Mouse (Mus musculus) stomach, postnatal 0 days (tissue): ENCODE data around the gene Phpt1. TPM values are rescaled to one million over a fixed set of nuclear protein-coding genes. Genes with fewer than 3 reads are reported as not detected.

Experiments
- ATAC-seq: fragments of 200-750 bp; cut with Nextera tagmentation; 2 replicates; pipeline ENCODE4 v1.8.0; 2017; ENCODE audit not compliant: low FRiP score, low TSS enrichment
- DNase-seq: peaks from one replicate; pipeline ENCODE4 v3.0.0-alpha.2; 2016; ENCODE audit warnings: low spot score
- H3K27ac ChIP-seq: fragments of 300-500 bp; sonication (generic); replicated peaks from 2 replicates; pipeline ENCODE4 v1.5.1; 2014; ENCODE audit warnings: mild to moderate bottlenecking, control low read depth
- H3K27me3 ChIP-seq: fragments of 300-500 bp; sonication (generic); 2 replicates; pipeline ENCODE4 v1.6.1; 2014; ENCODE audit warnings: low read length; ENCODE audit not compliant: control insufficient read depth, insufficient read depth
- H3K36me3 ChIP-seq: fragments of 300-500 bp; sonication (generic); 2 replicates; pipeline ENCODE4 v1.6.1; 2014; ENCODE audit warnings: low read length, mixed read lengths; ENCODE audit not compliant: control insufficient read depth, insufficient read depth
- H3K4me1 ChIP-seq: fragments of 300-500 bp; sonication (generic); replicated peaks from 2 replicates; pipeline ENCODE4 v1.6.1; 2014; ENCODE audit warnings: antibody characterized with exemption; ENCODE audit not compliant: control insufficient read depth, insufficient read depth
- H3K4me2 ChIP-seq: fragments of 300-500 bp; sonication (generic); replicated peaks from 2 replicates; pipeline ENCODE4 v1.6.1; 2014; ENCODE audit warnings: low read depth, mild to moderate bottlenecking, control low read depth, moderate library complexity
- H3K4me3 ChIP-seq: fragments of 300-500 bp; sonication (generic); 2 replicates; pipeline ENCODE4 v1.5.1; 2014; ENCODE audit warnings: low read depth, low read length, control low read depth
- H3K9ac ChIP-seq: fragments of 300-500 bp; sonication (generic); 2 replicates; pipeline ENCODE4 v1.6.1; 2014; ENCODE audit warnings: mild to moderate bottlenecking, low read length, control low read depth, mixed read lengths
- H3K9me3 ChIP-seq: fragments of 300-500 bp; sonication (generic); 2 replicates; pipeline ENCODE4 v1.6.1; 2016; ENCODE audit warnings: low read length; ENCODE audit not compliant: control insufficient read depth
- CTCF ChIP-seq: IDR thresholded peaks from 2 replicates; pipeline ENCODE4 v1.5.1; 2016; ENCODE audit warnings: antibody characterized with exemption, low read depth, mild to moderate bottlenecking, moderate library complexity
- EP300 ChIP-seq: optimal IDR thresholded peaks from 2 replicates; pipeline ENCODE3; 2016; ENCODE audit warnings: antibody characterized with exemption
- WGBS: fragments of 180-500 bp; shearing (Covaris S2); extraction: QIAGEN DNeasy Blood & Tissue Kit; methylation state at CpG from one replicate; pipeline ENCODE4 v1.1.7; 2014; 5-methylcytosine and 5-hydroxymethylcytosine counted together
- polyA plus RNA-seq: library from polyadenylated mRNA; unstranded; fragments of >200 nt; fragmentation: Nextera tagmentation; extraction: Ambion mirVana; gene quantifications from 2 replicates; pipeline ENCODE4 v1.2.1, GENCODE M21; 2015

Phpt1 gene
- polyA plus RNA-seq, 1 experiment from 2014 or later = 87.5 TPM

GRCm38 (mm10) chr2:25576965-25577891, 2.2 kb upstream of the Phpt1 start:
- H3K36me3 ChIP-seq = no peaks in the 10 kb centered on the region
- no peaks in the 10 kb centered on the region for H3K9me3 ChIP-seq
- peak overlapping the region; percentile 18; the same call in 1 of the 2 replicates for H3K4me3 ChIP-seq
- peaks cover 12% of the 10 kb centered on the region; the same call in 1 of the 2 replicates for H3K4me1 ChIP-seq
- no peak for ATAC-seq
- TF ChIP-seq CTCF (no peak), EP300 (no peak)
- DNase-seq = peak; percentile 40
- H3K4me2 ChIP-seq = peak overlapping the region; percentile 33; the same call in 1 of the 2 replicates
- 20% methylated on average over 92 of the region's 92 CpGs for WGBS
- H3K9ac ChIP-seq = 0 out of 2 replicates have a peak overlapping the region, but pooled peaks have one; percentile 4
- peaks cover 26% of the 10 kb centered on the region for H3K27me3 ChIP-seq
- no peak overlapping the region for H3K27ac ChIP-seq

GRCm38 (mm10) chr2:25576028-25576850, 1.2 kb upstream of the Phpt1 start:
- Histone ChIP-seq H3K9me3 (no peaks in the 10 kb centered on the region), H3K27ac (peak overlapping the region; percentile 83; the same call in 1 of the 2 replicates), H3K4me3 (no peak overlapping the region), H3K27me3 (peaks cover 26% of the 10 kb centered on the region), H3K4me1 (peaks cover 8% of the 10 kb centered on the region; the same call in 1 of the 2 replicates), H3K36me3 (no peaks in the 10 kb centered on the region), H3K9ac (no peak overlapping the region), H3K4me2 (no peak overlapping the region)
- TF ChIP-seq EP300 (no peak), CTCF (no peak)
- DNase-seq (peak; percentile 13), ATAC-seq (no peak)
- 67% methylated on average over 16 of the region's 16 CpGs for WGBS

GRCm38 (mm10) chr2:25575432-25576027, 506 bp upstream of the Phpt1 start:
- TF ChIP-seq EP300 (no peak), CTCF (no peak)
- no peak for ATAC-seq

GRCm38 (mm10) chr2:25574136-25574535, 888 bp downstream of the Phpt1 start:
- H3K27ac ChIP-seq = 0 out of 2 replicates have a peak overlapping the region, but pooled peaks have one; percentile 49
- H3K4me1 ChIP-seq = peaks cover 4% of the 10 kb centered on the region; the same call in 1 of the 2 replicates
- TF ChIP-seq CTCF = no peak
- TF ChIP-seq EP300 = no peak
- ATAC-seq = no peak
- H3K27me3 ChIP-seq = peaks cover 16% of the 10 kb centered on the region
- 12% methylated on average over 11 of the region's 11 CpGs for WGBS
- DNase-seq = peak; percentile 14
- no peaks in the 10 kb centered on the region for H3K9me3 ChIP-seq
- peak overlapping the region; percentile 48 for H3K9ac ChIP-seq
- H3K36me3 ChIP-seq = no peaks in the 10 kb centered on the region; the same call in 1 of the 2 replicates
- H3K4me2 ChIP-seq = peak overlapping the region; percentile 80
- H3K4me3 ChIP-seq = peak overlapping the region; percentile 50

More at GRCm38 (mm10) chr2:25575432-25576027, 506 bp upstream of the Phpt1 start:
- H3K4me3 ChIP-seq = peak overlapping the region; percentile 50
- H3K4me2 ChIP-seq = peak overlapping the region; percentile 80
- H3K9ac ChIP-seq = peak overlapping the region; percentile 55
- no peaks in the 10 kb centered on the region for H3K9me3 ChIP-seq
- WGBS = 10% methylated on average over 21 of the region's 21 CpGs
- H3K4me1 ChIP-seq = peaks cover 7% of the 10 kb centered on the region; the same call in 1 of the 2 replicates
- peak; percentile 51 for DNase-seq
- no peaks in the 10 kb centered on the region for H3K36me3 ChIP-seq
- peaks cover 26% of the 10 kb centered on the region for H3K27me3 ChIP-seq
- H3K27ac ChIP-seq = peak overlapping the region; percentile 83

- Histone ChIP-seq H3K27me3 (peaks cover 10% of the 10 kb centered on the region; the same call in 1 of the 2 replicates), H3K9ac (no peak overlapping the region), H3K36me3 (no peaks in the 10 kb centered on the region; the same call in 1 of the 2 replicates), H3K4me3 (no peak overlapping the region), H3K4me2 (no peak overlapping the region), H3K4me1 (peaks cover 4% of the 10 kb centered on the region; the same call in 1 of the 2 replicates), H3K27ac (no peak overlapping the region), H3K9me3 (no peaks in the 10 kb centered on the region)
- no peak for DNase-seq
- TF ChIP-seq EP300 = no peak
- no peak for TF ChIP-seq CTCF
- no peak for ATAC-seq
- 95% methylated on average over 2 of the region's 2 CpGs for WGBS
Observed at GRCm38 (mm10) chr2:25573068-25573467, 2.0 kb downstream of the Phpt1 start.
